Mouse (Mus musculus) MEL (cell line): ENCODE measurements at regions not wholly inside any gene's neighbourhood (a gene's known extent, or its start where the extent isn't known, plus 50 kb on each side); places are given as distances from the start of the nearest gene placed in this dataset.

ENCODE experiments used
- CTCF ChIP-seq, 3 experiments: IDR thresholded peaks in 2 of 3; conservative IDR thresholded peaks in 1 of 3; 2 replicates each; pipeline ENCODE4 v1.5.1; 2011 to 2012; ENCODE audit warnings: low read length in 3 of 3, low read depth in 2 of 3, mild to moderate bottlenecking in 2 of 3, improper control_type of control experiment in 1 of 3, inconsistent platforms in 1 of 3, mixed read lengths in 1 of 3, moderate library complexity in 1 of 3; ENCODE audit not compliant: control insufficient read depth in 1 of 3, insufficient read depth in 1 of 3, poor library complexity in 1 of 3, severe bottlenecking in 1 of 3
- EP300 ChIP-seq, 2 experiments: IDR thresholded peaks; 2 replicates each; pipeline ENCODE4 v1.6.1; 2011; ENCODE audit warnings: improper control_type of control experiment in 2 of 2, low read length in 2 of 2, low read depth in 1 of 2, mild to moderate bottlenecking in 1 of 2
- MAFK ChIP-seq: IDR thresholded peaks from 2 replicates; pipeline ENCODE4 v1.6.1; 2011; ENCODE audit warnings: low read depth, mild to moderate bottlenecking, low read length, improper control_type of control experiment, borderline replicate concordance
- MAX ChIP-seq: IDR thresholded peaks from 2 replicates; pipeline ENCODE4 v1.6.1; 2011; ENCODE audit warnings: low read length, improper control_type of control experiment
- MYC ChIP-seq: IDR thresholded peaks from 2 replicates; pipeline ENCODE4 v1.6.1; 2011; ENCODE audit warnings: low read depth, mild to moderate bottlenecking, low read length, improper control_type of control experiment, moderate library complexity
- NRF1 ChIP-seq: IDR thresholded peaks from 2 replicates; pipeline ENCODE4 v1.6.1; 2014; ENCODE audit warnings: low read depth, mild to moderate bottlenecking, inconsistent platforms, low read length, improper control_type of control experiment, moderate library complexity; ENCODE audit not compliant: poor library complexity, insufficient read depth, severe bottlenecking
- POLR2A ChIP-seq, 2 experiments: IDR thresholded peaks; 2 replicates each; pipeline ENCODE4 v1.6.1; 2011 to 2012; ENCODE audit warnings: low read length in 2 of 2, mild to moderate bottlenecking in 2 of 2, control low read depth in 1 of 2, improper control_type of control experiment in 1 of 2, low read depth in 1 of 2, moderate library complexity in 1 of 2; ENCODE audit not compliant: control insufficient read depth in 1 of 2, insufficient read depth in 1 of 2, poor library complexity in 1 of 2
- POLR2AphosphoS2 ChIP-seq: IDR thresholded peaks from 2 replicates; pipeline ENCODE4 v1.6.1; 2011; ENCODE audit warnings: low read length, improper control_type of control experiment
- TAL1 ChIP-seq: IDR thresholded peaks from 2 replicates; pipeline ENCODE4 v1.6.1; 2012; ENCODE audit warnings: mild to moderate bottlenecking, inconsistent platforms, low read length, moderate library complexity, mixed read lengths
- ZC3H11A ChIP-seq: IDR thresholded peaks from 2 replicates; pipeline ENCODE4 v1.6.1; 2012; ENCODE audit warnings: low read depth, mild to moderate bottlenecking, inconsistent platforms, low read length, improper control_type of control experiment

- no peak for TF ChIP-seq TAL1
- no peak for TF ChIP-seq MAFK
- no peak for TF ChIP-seq MAX
- TF ChIP-seq ZC3H11A = no peak
- TF ChIP-seq NRF1 = no peak
- no peak for TF ChIP-seq POLR2A (IDR thresholded peaks at IDR 0.05; ENCODE audit: control insufficient read depth in 1 of 2, insufficient read depth in 1 of 2, low read depth in 1 of 2, low read length in 2 of 2, poor library complexity in 1 of 2)
- TF ChIP-seq MYC = no peak
- TF ChIP-seq EP300 (IDR thresholded peaks at IDR 0.05; ENCODE audit: low read depth in 1 of 2, low read length in 2 of 2) = no peak
- no peak for TF ChIP-seq CTCF (IDR thresholded peaks at IDR 0.05 in 2 of 3, conservative IDR thresholded peaks at IDR 0.05 in 1 of 3; ENCODE audit: control insufficient read depth in 1 of 3, insufficient read depth in 1 of 3, low read depth in 2 of 3, low read length in 3 of 3, poor library complexity in 1 of 3, severe bottlenecking in 1 of 3)
- TF ChIP-seq POLR2AphosphoS2 = no peak
Measured at GRCm38 (mm10) chr11:84659370-84659937, 134.1 kb upstream of the Lhx1 start.
